Mouse (Mus musculus) neutrophil, adult 5-6 weeks (primary cell): ENCODE results near the gene Tomm20l. TPM values are rescaled to one million over a fixed set of nuclear protein-coding genes. Genes with fewer than 3 reads are reported as not detected.
A peak's percentile ranks its signal among the peaks of the same experiment; 100 is the strongest.
"Not testable (repeated sequence)": the region's sequence is repeated elsewhere in the genome, so short reads cannot be mapped to it uniquely, and the experiment has no call there.

Experiments
- ATAC-seq: fragments of 151-379, 151-347 bp; 2 replicates; pipeline ENCODE4 v1.8.0; 2017; ENCODE audit warnings: mild to moderate bottlenecking, moderate TSS enrichment; ENCODE audit not compliant: insufficient number of reproducible peaks, poor library complexity, low FRiP score, severe bottlenecking; ENCODE audit errors: extremely low read depth
- total RNA-seq: library from RNA; stranded (forward); fragments of 200-1000 nt; gene quantifications from 2 replicates; pipeline ENCODE4 v1.2.3, GENCODE M21; 2017

Tomm20l gene
- not detected in 2 replicates for total RNA-seq

DNA sequence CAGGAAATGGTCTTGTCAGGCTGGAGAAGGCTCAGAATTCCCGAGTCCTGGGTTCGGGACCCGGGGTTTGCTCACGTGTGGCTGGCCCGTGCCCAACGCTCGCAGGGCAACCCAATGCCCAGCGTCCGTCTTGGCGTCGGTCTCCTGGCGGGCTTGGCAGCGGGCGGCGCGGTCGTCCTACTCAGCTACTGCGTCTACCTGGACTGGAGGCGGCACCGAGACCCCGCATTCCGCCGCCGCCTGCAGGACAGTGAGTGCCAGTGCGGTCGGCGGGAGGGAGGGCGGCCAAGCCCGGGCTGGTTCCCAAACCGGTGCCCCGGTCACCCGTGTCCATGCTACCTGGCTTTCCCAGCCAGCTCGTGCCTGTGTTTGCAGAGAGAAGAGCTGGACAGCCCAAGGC is at the start of gene Tomm20l:
TSS of gene Tomm20l (plus strand) at position 98 of the 400 bp plus-strand sequence.
- no peak for ATAC-seq

DNA sequence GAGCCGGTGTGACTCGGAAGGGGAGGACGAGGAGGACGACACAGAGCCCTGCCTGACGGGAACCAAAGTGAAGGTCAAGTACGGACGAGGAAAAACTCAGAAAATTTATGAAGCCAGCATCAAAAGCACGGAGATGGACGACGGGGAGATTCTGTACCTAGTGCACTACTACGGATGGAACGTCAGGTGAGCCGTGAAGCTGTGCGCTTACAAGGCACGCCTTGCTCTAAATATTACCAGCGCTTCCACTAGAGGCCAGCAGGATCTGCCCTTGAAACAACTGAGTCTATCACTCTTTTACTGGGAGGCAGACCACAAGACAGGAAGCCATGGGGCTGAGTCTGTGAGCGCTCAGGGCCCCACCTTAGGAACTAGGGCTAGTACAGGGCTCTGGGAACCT is 41.4 kb upstream of the Tomm20l start:
- ATAC-seq, result no peak

DNA sequence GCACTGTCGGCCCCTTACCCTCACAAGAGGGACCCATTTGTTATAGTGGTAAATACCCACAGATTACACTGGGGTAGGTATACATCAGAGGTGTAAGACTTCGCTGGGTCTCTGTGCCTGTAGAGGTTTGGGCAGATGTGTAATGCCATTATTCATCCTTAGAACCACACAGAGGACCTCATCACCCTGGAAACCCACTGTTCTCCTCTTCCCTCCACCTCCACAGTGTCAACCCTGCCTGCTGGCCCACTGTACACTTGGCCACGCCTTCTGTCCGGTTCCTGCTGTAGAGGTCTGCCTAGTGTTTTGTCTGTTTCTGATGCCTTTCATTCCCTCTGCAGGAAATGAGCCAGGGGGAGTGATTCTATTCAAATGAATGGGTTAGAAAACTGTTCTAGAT is 39.2 kb upstream of the Tomm20l start:
- ATAC-seq, result no peak

DNA sequence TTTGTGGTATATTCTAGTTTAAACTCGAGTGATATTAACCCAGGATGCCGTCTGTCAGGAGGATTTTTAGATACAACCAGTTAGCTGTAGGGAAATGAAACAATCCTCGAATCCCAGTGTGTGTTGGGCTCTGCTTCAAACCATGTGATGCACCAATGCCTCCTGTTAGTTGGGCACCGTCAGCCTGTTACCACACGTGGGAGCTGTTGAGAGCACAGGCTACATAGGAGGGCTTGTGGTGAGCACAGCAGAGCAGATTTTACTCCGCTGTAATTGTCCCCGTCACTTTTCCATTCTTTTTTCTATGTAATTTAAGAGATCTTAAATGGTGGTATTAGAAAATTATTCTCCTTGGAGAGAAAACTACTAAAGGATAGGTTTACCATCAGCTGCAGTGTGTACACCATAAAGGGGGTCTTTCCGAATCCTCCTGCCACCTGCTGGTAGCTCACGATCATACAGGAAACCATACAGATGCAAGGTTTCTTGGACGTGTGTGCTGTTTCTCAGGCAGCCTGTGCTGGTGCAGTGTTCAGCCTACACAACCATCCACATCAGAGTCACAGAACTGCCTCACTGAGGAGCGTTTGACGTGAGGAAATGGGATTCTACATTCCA is 38.0 kb upstream of the Tomm20l start:
- peak; percentile 46; the same call in 1 of the 2 replicates for ATAC-seq

DNA sequence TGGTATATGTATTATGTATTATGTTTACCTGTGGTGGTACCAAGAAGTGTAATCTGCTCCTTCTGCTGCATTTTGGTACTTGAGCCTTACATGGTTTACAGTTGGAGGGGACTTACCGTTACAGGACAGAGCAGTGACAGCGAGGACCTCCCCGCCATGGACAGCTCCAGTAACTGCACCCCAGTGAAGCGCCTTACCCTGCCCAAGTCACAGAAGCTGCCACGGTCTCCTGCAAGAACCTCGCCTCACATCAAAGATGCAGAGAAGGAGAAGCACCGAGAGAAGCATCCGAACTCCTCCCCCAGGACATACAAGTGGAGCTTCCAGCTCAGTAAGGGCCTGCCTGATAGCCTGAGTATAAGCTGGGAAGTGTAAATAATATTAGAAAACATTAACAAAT is 24.9 kb upstream of the Tomm20l start:
- ATAC-seq, result no peak

DNA sequence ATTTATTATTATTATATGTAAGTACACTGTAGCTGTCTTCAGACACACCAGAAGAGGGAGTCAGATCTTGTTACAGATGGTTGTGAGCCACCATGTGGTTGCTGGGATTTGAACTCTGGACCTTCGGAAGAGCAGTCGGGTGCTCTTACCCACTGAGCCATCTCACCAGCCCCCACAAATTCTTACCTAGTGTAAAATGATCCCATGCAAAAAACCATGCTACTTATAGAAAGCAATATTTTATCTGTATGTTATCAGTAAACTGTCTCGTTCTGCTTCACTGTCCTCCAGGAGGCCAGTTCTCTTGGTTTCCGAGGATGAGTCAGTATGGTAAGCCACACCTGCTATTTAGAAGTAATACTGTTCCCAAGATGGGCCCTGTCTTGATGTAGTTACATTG is 7.0 kb upstream of the Tomm20l start:
- not testable (repeated sequence) for ATAC-seq

DNA sequence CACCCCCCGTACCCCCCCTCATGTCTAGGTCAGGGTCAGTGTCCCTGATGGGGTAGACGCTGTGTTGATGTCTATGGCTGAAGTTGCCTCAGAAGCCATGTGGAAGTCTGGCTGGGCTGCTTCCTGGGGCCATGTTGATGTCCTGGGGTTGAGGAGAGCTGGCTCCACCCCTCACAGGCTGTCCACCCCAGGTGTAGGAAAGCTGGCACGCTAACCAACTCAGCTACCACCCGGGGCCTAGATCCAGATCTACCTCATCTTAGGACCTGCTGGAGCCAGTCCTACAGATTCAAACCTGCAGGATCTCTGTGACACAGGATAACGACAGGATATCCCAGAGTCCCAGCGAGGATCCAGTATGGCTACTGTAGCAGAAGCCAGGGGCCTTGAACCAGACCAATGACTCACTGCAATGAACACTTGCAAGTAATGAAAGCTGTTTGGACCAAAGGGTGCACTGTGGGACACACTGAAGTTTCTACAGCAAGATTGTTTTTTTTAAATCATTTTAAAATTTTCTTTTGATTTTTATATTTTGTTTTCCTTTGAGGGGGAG is 3.9 kb upstream of the Tomm20l start:
- no peak for ATAC-seq

DNA sequence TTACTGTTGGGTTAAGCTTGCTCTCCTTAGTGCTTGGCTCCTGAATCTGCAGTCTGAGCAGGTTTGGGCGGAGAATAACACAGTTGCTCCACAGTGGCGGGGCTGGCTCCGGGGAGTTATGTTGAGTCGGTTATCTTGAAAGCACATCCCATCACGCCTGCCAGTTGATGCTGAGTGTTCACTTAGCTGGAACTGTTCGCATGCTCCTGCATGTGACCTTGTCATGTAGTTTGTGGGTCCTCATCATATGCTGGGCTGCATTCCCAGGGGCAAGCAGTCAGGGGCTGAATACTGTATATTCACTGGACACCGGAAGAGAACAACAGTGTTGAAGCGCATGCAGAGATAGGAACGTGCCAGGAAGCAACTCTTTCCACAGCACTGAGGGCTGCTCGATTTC is 1.8 kb downstream of the Tomm20l start:
- no peak for ATAC-seq

DNA sequence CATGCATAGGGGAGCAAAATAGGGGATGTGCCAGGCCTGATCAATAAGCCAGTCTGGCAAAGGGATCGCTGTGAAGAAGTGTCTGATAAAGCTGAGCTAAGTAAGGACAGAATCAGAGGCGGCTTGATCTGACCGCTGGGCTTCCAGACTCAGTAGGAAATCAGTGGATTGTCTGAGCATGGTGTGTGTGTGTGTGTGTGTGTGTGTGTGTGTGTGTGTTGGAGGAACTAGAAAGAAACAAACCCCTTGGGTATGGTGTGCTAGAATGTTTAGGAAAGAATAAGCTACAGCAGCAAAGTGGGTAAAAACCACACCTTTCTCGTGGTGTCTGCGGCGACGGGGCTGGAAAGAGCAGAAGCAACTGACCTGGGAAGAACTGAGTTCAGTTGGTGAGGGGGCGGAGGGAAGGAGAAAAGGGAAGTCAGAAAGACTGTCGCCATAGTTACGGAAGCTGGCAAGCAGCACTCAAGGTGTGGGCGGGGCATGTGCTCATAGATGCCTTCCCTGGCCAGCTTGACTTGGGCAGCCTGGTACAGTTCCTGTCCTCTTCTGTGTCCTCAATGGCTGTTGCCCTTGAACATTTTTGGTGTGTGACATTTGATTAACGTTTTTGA is 2.6 kb downstream of the Tomm20l start:
- peak; percentile 100 for ATAC-seq

DNA sequence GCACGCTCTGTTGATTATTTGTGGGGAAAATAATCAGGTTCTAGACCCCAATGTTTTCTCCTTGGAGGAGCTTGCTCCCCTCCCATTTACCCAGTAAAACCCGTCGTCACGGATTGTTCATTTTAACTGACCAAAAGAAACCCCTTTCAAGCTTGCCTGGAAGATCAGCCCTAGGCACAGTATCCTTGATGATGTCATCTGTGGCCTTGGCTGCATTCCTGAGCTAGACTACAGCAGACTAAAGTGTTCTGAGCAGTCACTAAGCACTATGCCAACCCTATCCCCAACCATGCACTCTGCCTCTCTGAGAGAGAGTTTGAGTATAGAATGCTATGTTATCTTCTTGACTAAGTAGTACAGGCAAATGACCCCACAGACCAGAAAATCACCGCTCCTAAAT is 5.2 kb downstream of the Tomm20l start:
- no peak for ATAC-seq

DNA sequence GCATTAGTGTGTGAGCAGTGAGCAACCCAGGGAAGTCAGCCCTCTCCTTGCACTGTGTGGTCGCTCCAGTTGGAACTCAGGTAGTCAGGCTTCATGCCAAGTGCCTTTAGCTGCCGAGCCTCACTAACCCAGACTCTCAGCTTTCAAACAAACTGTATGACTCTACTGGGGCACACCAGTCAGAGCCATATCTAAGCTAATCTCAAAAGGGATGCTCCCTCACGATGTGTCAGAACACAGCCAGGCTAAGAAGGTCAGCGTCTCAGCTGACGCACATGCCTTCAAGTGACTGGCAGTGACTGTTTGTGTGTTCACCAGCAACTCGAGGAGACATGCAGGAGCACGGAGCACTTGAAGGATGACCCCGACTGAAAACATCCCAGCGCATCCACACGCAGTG is 11.5 kb downstream of the Tomm20l start:
- no peak for ATAC-seq

DNA sequence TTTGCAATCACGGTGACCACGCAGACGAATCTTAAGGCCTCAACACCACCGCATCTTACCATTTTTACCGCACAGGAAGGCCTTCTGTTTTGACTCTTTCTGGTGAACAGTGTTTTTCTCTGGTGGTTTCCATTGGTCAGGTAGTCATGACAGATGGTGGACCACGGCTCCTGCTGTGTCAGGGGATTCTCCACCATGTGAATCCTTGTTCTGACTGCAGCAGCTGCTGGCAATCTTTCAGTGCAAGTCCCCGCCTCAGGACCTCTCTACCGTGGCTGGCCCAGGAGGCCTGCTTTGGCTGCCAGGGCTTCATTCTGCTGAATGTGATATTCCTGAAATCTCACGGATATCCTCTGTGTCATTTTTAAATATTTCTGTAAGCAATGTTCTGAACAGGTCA is 12.1 kb downstream of the Tomm20l start:
- ATAC-seq, result no peak

DNA sequence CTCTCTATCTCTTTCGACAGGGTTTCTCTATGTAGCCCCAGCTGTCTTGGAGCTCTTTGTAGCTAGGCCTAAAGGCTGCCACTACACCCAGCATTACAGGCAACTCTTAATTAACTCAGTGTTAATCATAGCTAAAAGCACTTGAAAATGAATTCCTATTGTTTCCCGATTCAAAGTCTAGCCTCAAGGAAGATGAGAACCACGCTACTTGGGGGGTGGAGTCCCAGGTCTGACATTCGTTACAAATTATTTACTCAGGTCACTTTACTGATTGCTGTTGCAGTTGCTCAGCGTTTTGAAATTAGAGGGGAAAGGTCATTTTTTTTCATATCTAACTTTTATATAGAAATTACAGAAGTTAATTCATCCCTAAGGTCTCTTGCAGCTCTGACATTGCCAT is 24.4 kb downstream of the Tomm20l start:
- ATAC-seq, result no peak

DNA sequence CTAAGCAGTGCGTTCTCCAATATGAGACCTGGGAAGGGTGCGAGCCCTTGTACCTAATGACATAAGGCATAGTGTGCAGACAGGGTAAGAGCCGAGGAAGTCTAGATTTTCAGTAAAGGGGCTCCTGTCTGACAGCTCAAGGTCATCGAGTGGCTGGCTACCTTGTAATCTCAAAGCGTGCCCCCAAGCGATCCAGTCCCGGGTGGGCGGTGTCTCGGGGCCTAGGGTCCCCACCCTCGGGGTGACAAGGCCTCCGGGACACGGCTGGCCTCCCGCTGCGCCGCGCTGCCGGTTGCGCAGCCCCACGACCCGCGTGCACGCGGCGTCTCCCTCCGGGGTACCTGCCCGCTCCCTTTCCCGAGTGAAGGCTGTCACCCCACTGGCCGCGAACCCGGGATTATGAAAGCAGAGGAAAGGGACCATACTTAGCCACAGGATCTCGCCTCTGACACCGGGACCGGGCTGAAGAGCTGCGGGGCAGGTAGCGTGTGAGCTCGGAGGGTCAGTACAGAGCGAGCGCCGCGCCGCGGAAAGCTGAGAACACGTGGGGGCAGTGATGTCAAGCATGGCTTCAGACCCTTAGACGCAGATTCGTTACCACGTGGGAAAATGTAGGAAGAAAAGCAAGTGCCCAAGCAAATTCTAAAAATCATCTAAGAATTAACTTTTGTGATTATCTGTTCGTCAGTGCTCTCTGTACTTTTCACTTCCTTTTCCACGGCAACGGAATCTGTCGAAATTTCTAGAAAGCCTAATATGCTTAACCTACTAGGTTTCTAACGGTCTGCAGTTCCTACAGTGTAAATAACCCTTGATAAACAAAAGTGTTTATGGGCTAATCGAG is 25.1 kb downstream of the Tomm20l start, which contains the start of the genes Timm9 and 2700049A03Rik:
TSS of gene Timm9 (minus strand) at position 555 of the 844 bp plus-strand sequence.
TSS of gene 2700049A03Rik (plus strand) at position 719 of the 844 bp plus-strand sequence.
- peak; percentile 72 for ATAC-seq

DNA sequence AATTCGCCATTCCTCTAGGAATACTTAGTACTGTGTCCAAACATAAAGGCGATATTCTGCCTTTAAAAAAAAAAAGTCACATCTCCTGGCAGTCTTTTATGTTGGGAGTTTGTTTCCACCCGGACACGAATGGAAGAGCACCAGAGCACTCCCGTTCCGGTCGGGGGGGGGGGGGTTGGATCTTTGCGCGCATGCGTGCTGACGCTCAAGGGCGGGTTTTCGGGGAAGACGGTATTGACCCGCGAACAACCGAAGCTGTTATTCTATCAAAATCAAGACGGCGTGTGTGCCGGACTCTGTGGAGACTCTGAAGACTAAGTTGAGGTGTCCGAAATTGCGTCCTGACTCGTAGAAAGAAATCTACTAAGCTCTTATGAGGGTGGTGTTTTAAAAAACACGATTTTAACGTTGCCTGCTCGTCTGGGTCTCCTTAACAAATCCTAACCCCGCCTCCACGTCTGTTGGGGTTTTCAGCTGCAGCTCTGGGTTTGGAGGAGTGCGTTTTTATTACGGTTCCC is 25.8 kb downstream of the Tomm20l start:
- peak; percentile 77 for ATAC-seq

DNA sequence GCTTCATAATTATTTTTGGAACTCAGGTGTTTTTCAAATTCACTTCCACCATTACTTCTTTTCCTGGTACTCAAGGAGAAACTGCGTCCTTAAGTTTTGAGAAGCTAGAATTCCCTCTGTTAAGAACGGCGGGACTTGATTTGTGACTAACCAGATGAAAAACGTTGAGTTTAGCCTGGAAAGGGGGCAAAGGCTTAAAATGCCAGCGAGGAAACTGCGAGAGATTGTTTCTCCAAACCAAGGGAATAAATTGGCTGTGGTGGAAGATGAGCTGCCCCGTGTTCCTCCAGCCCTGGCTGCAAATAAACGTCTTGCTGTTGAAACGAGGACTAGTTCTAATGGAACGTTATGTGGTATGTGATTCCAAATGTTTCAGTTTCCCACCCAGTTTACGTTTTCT is 26.5 kb downstream of the Tomm20l start:
- no peak for ATAC-seq

DNA sequence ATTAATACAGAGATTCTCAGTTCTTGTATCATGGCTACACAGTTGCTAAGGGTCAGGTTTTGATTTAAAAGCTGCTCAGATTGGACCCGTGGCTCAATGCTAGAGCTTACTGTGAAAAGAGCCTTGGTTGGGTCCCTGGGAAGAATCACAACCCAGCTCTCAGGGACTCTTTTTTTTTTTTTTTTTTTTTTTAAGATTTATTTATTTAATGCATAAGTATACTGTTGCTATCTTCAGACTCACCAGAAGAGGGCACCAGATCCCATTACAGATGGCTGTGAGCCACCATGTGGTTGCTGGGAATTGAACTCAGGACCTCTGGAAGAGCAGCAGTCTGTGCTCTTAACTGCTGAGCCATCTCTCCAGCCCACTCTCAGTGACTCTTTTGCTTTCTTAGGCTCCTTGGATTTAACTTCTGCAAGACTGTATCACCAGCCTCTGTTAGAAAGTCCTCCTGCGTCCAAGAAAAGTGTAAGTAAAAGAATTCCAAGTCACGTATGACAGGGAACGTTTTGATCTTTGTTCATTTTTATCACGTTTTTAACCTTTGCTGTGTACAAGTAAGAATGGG is 28.1 kb downstream of the Tomm20l start:
- no peak for ATAC-seq

DNA sequence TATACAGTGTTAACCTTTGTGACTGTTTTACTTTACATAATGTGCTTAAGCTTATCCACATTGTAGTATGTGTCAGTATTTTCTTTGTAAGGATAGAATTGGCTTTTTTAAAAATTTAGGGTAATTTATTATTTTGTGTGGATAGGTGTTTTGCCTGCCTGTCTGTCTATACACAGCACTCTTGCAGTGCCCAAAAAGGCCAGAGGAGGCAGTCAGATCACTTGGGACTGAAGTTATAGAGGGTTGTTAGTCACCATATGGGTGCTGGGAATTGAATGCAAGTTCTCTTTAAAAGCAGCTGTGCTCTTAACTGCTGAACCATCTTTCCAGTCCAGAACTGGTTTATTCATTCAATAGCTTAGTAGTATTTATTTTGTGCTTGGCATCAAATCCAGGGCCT is 30.0 kb downstream of the Tomm20l start:
- ATAC-seq, result no peak

DNA sequence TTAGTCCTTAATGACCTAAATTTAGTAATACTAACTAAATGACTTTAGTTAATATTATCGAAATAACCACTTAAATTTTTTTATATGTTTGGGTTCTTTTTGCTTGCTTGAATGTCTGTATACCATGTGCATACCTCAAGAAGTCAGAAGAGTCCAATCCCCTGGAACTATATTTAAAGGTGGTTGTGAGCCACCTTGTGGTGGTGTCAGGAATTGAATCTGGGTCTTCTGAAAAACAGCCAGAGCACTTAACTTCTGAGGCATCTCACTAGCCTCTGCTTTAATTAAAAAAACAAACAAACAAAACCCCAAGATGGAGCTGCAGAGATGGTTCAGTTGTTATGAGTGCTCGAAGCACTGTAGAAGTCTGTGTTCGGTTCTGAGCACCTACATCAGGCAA is 36.4 kb downstream of the Tomm20l start:
- ATAC-seq, result 0 out of 2 replicates have a peak, but pooled peaks have one; percentile 36
